Mouse (Mus musculus) kidney, adult 2 months (tissue): ENCODE data around the gene Gpr143.

Source experiments
- CTCF ChIP-seq: fragments of 200-500 bp; conservative IDR thresholded peaks from 2 replicates; pipeline ENCODE4 v1.5.1; 2011; ENCODE audit warnings: low read depth, mild to moderate bottlenecking, control low read depth, low read length, moderate library complexity, mixed read lengths; ENCODE audit not compliant: insufficient read depth, insufficient read length
- POLR2A ChIP-seq: fragments of 200-500 bp; IDR thresholded peaks from one replicate; pipeline ENCODE4 v1.6.1; 2011; ENCODE audit warnings: low read depth, low read length, control low read depth

DNA sequence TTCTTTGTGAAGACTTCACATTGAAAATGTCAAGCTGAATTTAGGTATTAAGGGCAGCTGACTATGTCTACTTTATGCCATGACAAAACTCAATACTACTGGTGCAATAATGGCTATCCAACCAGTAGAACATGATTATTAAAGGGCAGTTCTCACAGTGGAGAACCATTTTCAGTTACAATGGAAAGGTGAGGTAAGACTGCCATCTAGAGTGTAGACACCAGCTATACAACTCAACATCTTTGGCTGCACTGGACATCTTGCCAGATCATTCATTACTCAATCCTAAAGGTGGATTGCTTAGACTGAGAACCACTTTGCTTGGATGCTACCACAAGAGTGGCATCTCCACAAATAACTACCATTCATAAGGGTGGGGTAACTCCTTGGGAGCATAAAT lies 37.3 kb downstream of the Gpr143 start:
- TF ChIP-seq CTCF (0 out of 2 replicates have a peak, but pooled peaks have one; percentile 21), POLR2A (no peak)
